Mouse (Mus musculus) liver, embryonic 11.5 days (tissue): ENCODE data around the gene Tpcn2. TPM values are rescaled to one million over a fixed set of nuclear protein-coding genes. Genes with fewer than 3 reads are reported as not detected.

Experiments
- ATAC-seq: fragments of 200-750 bp; cut with Nextera tagmentation; replicated peaks from 2 replicates; pipeline ENCODE4 v1.8.0; 2017; ENCODE audit warnings: moderate number of reproducible peaks, mild to moderate bottlenecking, moderate TSS enrichment, moderate library complexity; ENCODE audit not compliant: low FRiP score
- DNase-seq: peaks from one replicate; pipeline ENCODE4 v3.0.0-alpha.2; 2017; ENCODE audit warnings: low spot score
- H3K27ac ChIP-seq: fragments of 300-500 bp; sonication (generic); 2 replicates; pipeline ENCODE4 v1.5.1; 2014; ENCODE audit warnings: mild to moderate bottlenecking, low read depth, low read length, control low read depth
- H3K27me3 ChIP-seq: fragments of 300-500 bp; sonication (generic); replicated peaks from 2 replicates; pipeline ENCODE4 v1.6.1; 2014; ENCODE audit warnings: low read length, mixed read lengths; ENCODE audit not compliant: control insufficient read depth, insufficient read depth
- H3K36me3 ChIP-seq: fragments of 300-500 bp; sonication (generic); 2 replicates; pipeline ENCODE4 v1.6.1; 2014; ENCODE audit warnings: mild to moderate bottlenecking, low read length, moderate library complexity, mixed read lengths; ENCODE audit not compliant: control insufficient read depth, insufficient read depth
- H3K4me1 ChIP-seq: fragments of 300-500 bp; sonication (generic); replicated peaks from 2 replicates; pipeline ENCODE4 v1.6.1; 2014; ENCODE audit warnings: low read length, mixed read lengths; ENCODE audit not compliant: control insufficient read depth, insufficient read depth
- H3K4me2 ChIP-seq: fragments of 300-500 bp; sonication (generic); 2 replicates; pipeline ENCODE4 v1.6.1; 2014; ENCODE audit warnings: mild to moderate bottlenecking, control low read depth, moderate library complexity
- H3K4me3 ChIP-seq: fragments of 300-500 bp; sonication (generic); 2 replicates; pipeline ENCODE4 v1.5.1; 2014; ENCODE audit warnings: low read depth, low read length, control low read depth
- H3K9ac ChIP-seq: fragments of 300-500 bp; sonication (generic); 2 replicates; pipeline ENCODE4 v1.6.1; 2014; ENCODE audit warnings: low read depth, low read length, control low read depth
- H3K9me3 ChIP-seq: fragments of 300-500 bp; sonication (generic); 2 replicates; pipeline ENCODE4 v1.6.1; 2016; ENCODE audit warnings: low read length, inconsistent platforms, mixed read lengths; ENCODE audit not compliant: control insufficient read depth
- WGBS: fragments of 180-500 bp; shearing (Covaris S2); extraction: QIAGEN DNeasy Blood & Tissue Kit; methylation state at CpG from one replicate; pipeline ENCODE4 v1.1.7; 2014; 5-methylcytosine and 5-hydroxymethylcytosine counted together
- polyA plus RNA-seq: library from polyadenylated mRNA; unstranded; fragments of >200 nt; fragmentation: Nextera tagmentation; extraction: Ambion mirVana; gene quantifications from 2 replicates; pipeline ENCODE4 v1.2.1, GENCODE M21; 2014

Tpcn2 gene
- polyA plus RNA-seq, 1 experiment from 2014 or later = 2.4 TPM

GRCm38 (mm10) chr7:145268890-145269289, 14.9 kb downstream of the Tpcn2 start:
- 79% methylated on average over 7 of the region's 7 CpGs for WGBS
- ATAC-seq (no peak), DNase-seq (no peak)
- Histone ChIP-seq H3K4me1 (no peaks in the 10 kb centered on the region), H3K27ac (no peak overlapping the region), H3K9ac (no peak overlapping the region), H3K27me3 (no peaks in the 10 kb centered on the region), H3K4me3 (no peak overlapping the region), H3K4me2 (no peak overlapping the region), H3K9me3 (no peaks in the 10 kb centered on the region), H3K36me3 (peaks cover 21% of the 10 kb centered on the region)

GRCm38 (mm10) chr7:145266011-145266410, 17.8 kb downstream of the Tpcn2 start:
- 92% methylated on average over 2 of the region's 2 CpGs for WGBS
- Histone ChIP-seq H3K27me3 (no peaks in the 10 kb centered on the region), H3K9ac (no peak overlapping the region), H3K4me3 (no peak overlapping the region), H3K9me3 (no peaks in the 10 kb centered on the region), H3K27ac (no peak overlapping the region), H3K4me2 (no peak overlapping the region), H3K36me3 (peaks cover 9% of the 10 kb centered on the region), H3K4me1 (no peaks in the 10 kb centered on the region)
- DNase-seq (no peak), ATAC-seq (no peak)

- Histone ChIP-seq H3K27me3 (no peaks in the 10 kb centered on the region), H3K9me3 (no peaks in the 10 kb centered on the region), H3K27ac (no peak overlapping the region), H3K4me1 (no peaks in the 10 kb centered on the region), H3K4me2 (no peak overlapping the region), H3K36me3 (peaks cover 4% of the 10 kb centered on the region; the same call in 1 of the 2 replicates), H3K9ac (no peak overlapping the region), H3K4me3 (no peak overlapping the region)
- ATAC-seq (no peak), DNase-seq (no peak)
- WGBS = 63% methylated on average over 9 of the region's 9 CpGs
These were observed 19.6 kb downstream of the Tpcn2 start for GRCm38 (mm10) chr7:145264202-145264601.

GRCm38 (mm10) chr7:145256092-145256491, 27.7 kb downstream of the Tpcn2 start:
- no peak overlapping the region for H3K4me2 ChIP-seq
- ATAC-seq = no peak
- H3K4me1 ChIP-seq = peaks cover 5% of the 10 kb centered on the region
- H3K9ac ChIP-seq = no peak overlapping the region
- no peaks in the 10 kb centered on the region for H3K27me3 ChIP-seq
- no peaks in the 10 kb centered on the region for H3K9me3 ChIP-seq
- no peaks in the 10 kb centered on the region; the same call in 1 of the 2 replicates for H3K36me3 ChIP-seq
- H3K27ac ChIP-seq = no peak overlapping the region
- no peak overlapping the region for H3K4me3 ChIP-seq
- WGBS = 96% methylated on average over 1 of the region's 1 CpGs
- no peak for DNase-seq

GRCm38 (mm10) chr7:145253986-145254630, 29.7 kb downstream of the Tpcn2 start:
- Histone ChIP-seq H3K4me1 (peaks cover 8% of the 10 kb centered on the region), H3K4me2 (no peak overlapping the region), H3K36me3 (no peaks in the 10 kb centered on the region; the same call in 1 of the 2 replicates), H3K9me3 (no peaks in the 10 kb centered on the region), H3K4me3 (no peak overlapping the region), H3K9ac (no peak overlapping the region), H3K27me3 (no peaks in the 10 kb centered on the region), H3K27ac (no peak overlapping the region)
- WGBS = 48% methylated on average over 3 of the region's 3 CpGs
- ATAC-seq (no peak), DNase-seq (no peak)

- Histone ChIP-seq H3K4me1 (peaks cover 11% of the 10 kb centered on the region), H3K9me3 (no peaks in the 10 kb centered on the region), H3K27ac (no peak overlapping the region), H3K36me3 (no peaks in the 10 kb centered on the region; the same call in 1 of the 2 replicates), H3K27me3 (no peaks in the 10 kb centered on the region), H3K9ac (no peak overlapping the region), H3K4me2 (no peak overlapping the region), H3K4me3 (no peak overlapping the region)
- WGBS = 21% methylated on average over 8 of the region's 8 CpGs
- ATAC-seq (peak; percentile 57), DNase-seq (peak; percentile 72)
These were observed 30.9 kb downstream of the Tpcn2 start for GRCm38 (mm10) chr7:145252715-145253476.

- peaks cover 11% of the 10 kb centered on the region for H3K4me1 ChIP-seq
- WGBS = 78% methylated on average over 9 of the region's 9 CpGs
These were observed 33.6 kb downstream of the Tpcn2 start for GRCm38 (mm10) chr7:145250225-145250624.

GRCm38 (mm10) chr7:145248911-145249310, 34.9 kb downstream of the Tpcn2 start:
- no peak for DNase-seq
- 51% methylated on average over 2 of the region's 2 CpGs for WGBS
- no peaks in the 10 kb centered on the region for H3K9me3 ChIP-seq
- no peak overlapping the region for H3K4me2 ChIP-seq
- no peaks in the 10 kb centered on the region for H3K27me3 ChIP-seq
- peaks cover 11% of the 10 kb centered on the region for H3K4me1 ChIP-seq
- ATAC-seq = no peak
- H3K27ac ChIP-seq = no peak overlapping the region
- no peaks in the 10 kb centered on the region for H3K36me3 ChIP-seq
- no peak overlapping the region for H3K9ac ChIP-seq
- no peak overlapping the region for H3K4me3 ChIP-seq

More at GRCm38 (mm10) chr7:145250225-145250624, 33.6 kb downstream of the Tpcn2 start:
- H3K4me3 ChIP-seq = no peak overlapping the region
- no peaks in the 10 kb centered on the region for H3K27me3 ChIP-seq
- no peaks in the 10 kb centered on the region for H3K36me3 ChIP-seq
- no peak overlapping the region for H3K4me2 ChIP-seq
- H3K27ac ChIP-seq = no peak overlapping the region
- ATAC-seq (no peak), DNase-seq (no peak)
- H3K9me3 ChIP-seq = no peaks in the 10 kb centered on the region
- H3K9ac ChIP-seq = no peak overlapping the region
